Mouse (Mus musculus) Patski (cell line): ENCODE measurements around the gene Timm23. TPM values are rescaled to one million over a fixed set of nuclear protein-coding genes. Genes with fewer than 3 reads are reported as not detected.

Source experiments
- ATAC-seq: fragments of 100-300 bp; one replicate; pipeline ENCODE4 v1.8.0; 2021
- CTCF ChIA-PET: fragments of 350-600 bp; sonication (Branson Sonifier 250); formaldehyde crosslinking; loops from one replicate; lab custom pipeline; 2022; ENCODE audit warnings: inconsistent platforms; lab: Charles Lee
- POLR2A ChIA-PET: fragments of 350-600 bp; sonication (Branson Sonifier 250); formaldehyde crosslinking; loops from one replicate; lab custom pipeline; 2022; ENCODE audit warnings: antibody characterized with exemption, inconsistent platforms; lab: Charles Lee
- DNase-seq: peaks from one replicate; pipeline ENCODE4 v3.0.0-alpha.2; 2011; ENCODE audit warnings: low read depth, low spot score
- H3K27me3 ChIP-seq: fragments of 371-371 bp; one replicate; pipeline ENCODE4 v1.5.1; 2021
- CTCF ChIP-seq: fragments of 100-300 bp; IDR thresholded peaks from one replicate; pipeline ENCODE4 v1.5.1; 2021
- in situ Hi-C: fragments of 300-500 bp; cut with MboI; formaldehyde crosslinking; loops from 3 replicates; pipeline ENCODE4 v1.11.1; 2018; ENCODE audit warnings: low pct_unique_long_range_greater_than_20kb, mixed read lengths
- polyA plus RNA-seq: library from polyadenylated mRNA; unstranded; gene quantifications from one replicate; pipeline ENCODE4 v1.2.3, GENCODE M21; 2021

Timm23 gene
- polyA plus RNA-seq, 1 experiment from 2014 or later, result 151 TPM

DNA sequence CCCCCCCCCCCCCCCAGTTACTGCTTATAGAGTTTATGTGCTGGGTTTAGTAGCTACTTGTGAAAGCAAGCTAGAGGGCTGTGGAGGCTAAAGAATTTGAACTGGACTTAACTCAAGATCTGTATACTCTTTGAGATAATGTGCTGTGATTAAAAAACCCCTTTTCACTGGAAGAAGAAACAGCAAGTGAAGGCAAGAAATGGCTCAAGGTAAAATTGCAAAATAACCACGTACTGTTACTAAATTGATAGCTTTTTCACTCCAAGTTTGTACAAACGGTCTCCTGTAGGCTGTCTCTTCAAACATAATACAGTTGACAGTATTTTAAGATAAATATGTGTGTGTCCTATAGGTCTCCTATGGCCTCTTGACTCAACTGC is 35.6 kb downstream of the Timm23 start:
- no peaks in the 10 kb centered on the region for H3K27me3 ChIP-seq
- POLR2A ChIA-PET, result interaction anchor here (0.7 kb wide), 1 partner anchor 29 kb away, joined by 3 read pairs; no protein-coding TSS in a partner anchor
- DNase-seq (no peak), ATAC-seq (no peak)
- CTCF ChIA-PET, result interaction anchor here (1.0 to 2.2 kb wide), 5 partner anchors 13 to 33 kb away, joined by 4 to 9 read pairs (median 4); no protein-coding TSS in a partner anchor
- peak; percentile 28 for TF ChIP-seq CTCF
- in situ Hi-C loops, result no loop called here

DNA sequence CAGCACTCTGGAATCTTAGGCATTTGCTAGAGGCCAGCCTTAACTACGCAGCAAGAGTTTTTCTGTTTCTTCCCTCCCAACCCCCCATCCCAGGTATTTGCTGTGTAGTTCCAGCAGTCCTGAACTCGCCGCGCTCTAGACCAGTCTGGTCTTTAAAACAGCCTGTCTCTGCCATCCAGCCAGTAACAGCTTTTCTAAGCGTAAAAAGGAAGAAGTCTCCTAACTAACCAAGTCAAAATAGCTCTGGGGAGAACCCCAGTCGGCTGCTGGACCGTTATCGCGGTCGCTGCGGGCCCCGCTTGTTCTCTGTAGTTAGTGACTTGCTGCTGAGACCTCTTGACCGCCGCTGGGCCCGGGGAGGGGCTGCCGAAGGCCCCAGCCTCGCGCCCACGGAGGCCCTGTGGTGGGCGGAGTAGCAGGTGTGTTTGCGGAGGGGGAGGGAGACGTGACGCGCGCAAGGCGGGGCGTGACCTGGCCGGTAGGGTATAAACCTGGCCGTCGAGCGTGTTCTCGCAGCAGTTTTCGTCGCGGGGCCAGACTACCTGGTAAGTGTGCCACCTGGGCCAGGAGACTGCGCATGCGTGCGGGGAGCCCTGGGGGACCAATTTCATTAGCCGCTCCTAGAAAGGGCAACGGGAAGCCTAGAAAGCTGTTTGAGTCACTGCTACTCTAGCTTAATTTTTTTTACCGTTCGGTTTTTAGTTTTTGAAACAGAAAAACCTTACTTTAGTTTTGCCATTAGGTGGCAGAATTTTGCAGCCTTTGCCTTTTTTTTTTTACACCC is 36.2 kb downstream of the Timm23 start:
- ChIA-PET POLR2A (interaction anchor here (0.7 kb wide), 1 partner anchor 29 kb away, joined by 3 read pairs; no protein-coding TSS in a partner anchor), CTCF (interaction anchor here (0.6 to 2.2 kb wide), 6 partner anchors 14 to 421 kb away, joined by 3 to 9 read pairs (median 4); no protein-coding TSS in a partner anchor)
- ATAC-seq, result peak; percentile 84
- TF ChIP-seq CTCF, result no peak
- no peaks in the 10 kb centered on the region for H3K27me3 ChIP-seq
- peak; percentile 38 for DNase-seq
- in situ Hi-C loops, result no loop called here

DNA sequence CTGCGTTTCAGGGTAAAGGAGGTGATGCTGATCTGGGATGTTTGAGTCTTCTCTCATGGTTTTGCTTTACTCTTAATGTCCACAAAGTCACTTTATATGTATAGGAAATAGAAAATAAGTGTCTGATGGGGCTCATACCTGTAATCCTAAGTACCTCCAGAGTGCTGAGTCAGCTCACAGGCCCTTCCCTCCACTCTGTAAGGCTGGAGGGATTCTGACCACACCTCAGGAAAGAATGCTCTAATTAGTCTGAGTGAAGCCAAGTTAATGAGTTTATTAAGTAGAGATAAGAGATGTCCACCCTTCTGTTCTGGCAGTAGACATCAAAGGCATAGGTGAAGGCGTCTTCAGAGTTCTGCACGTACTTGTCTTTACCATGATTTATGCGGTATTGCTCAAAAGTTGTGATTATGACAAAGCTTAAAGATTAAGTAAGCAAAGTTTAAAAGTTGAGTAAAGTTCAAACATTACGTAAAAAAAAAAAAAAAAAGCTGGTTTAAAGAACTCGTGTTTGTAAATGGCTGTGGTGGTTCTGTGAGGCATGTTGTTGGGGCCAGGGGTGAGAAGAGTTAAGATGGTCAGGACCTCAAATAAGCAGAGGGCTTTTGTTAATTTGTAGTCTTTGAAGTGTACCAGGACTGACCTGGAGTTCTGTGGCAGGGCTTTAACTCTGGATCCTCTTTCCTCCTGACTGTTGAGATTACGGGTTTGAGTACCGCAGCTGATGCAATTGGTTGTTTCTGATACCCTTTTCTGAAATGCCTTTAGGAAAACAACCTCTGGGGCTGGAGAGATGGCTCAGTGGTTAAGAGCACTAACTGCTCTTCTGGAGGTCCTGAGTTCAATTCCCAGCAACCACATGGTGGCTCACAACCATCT is 37.3 kb downstream of the Timm23 start:
- DNase-seq, result no peak
- H3K27me3 ChIP-seq, result no peaks in the 10 kb centered on the region
- in situ Hi-C loops, result no loop called here
- ATAC-seq, result no peak
- ChIA-PET POLR2A (interaction anchor here (0.6 to 1.3 kb wide), 2 partner anchors 29 to 70 kb away, joined by 4 read pairs; no protein-coding TSS in a partner anchor), CTCF (interaction anchor here (0.8 to 2.2 kb wide), 3 partner anchors 27 to 30 kb away, joined by 3 to 9 read pairs (median 4); no protein-coding TSS in a partner anchor)
- TF ChIP-seq CTCF, result no peak

DNA sequence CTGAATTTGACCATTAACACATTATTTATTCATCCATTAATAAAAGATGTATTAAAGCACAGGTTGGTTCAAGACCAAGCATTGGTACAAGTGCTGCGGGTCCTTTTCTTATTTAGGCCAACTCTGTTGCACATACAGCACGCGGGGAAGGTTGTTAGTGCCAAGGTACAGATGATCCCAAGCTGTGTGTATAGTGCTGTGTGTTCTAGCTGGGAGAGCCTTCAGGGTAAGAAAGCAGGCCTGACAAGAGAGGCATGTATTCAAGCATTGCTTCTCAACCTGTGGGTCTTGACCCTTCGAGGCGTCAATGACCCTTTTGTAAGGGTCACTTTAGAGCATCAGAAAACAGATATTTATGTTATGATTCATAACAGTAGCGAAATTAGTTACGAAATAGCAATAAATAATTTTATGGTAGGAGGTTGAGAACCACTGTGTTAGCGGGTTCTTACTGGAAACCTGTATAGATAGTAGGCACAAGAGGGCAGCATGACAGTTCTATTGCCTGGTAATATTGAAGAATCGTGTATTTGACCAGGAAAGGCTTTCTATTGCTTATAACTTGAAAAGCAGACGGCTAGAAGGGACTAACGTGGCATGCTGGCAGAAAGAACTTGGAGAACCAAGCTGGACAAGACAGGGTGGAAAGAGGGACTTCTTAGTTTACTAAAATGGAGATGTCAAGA is 38.4 kb downstream of the Timm23 start:
- CTCF ChIA-PET, result interaction anchor here (1.2 to 2.1 kb wide), 2 partner anchors 29 to 30 kb away, joined by 3 to 7 read pairs; no protein-coding TSS in a partner anchor
- POLR2A ChIA-PET, result interaction anchor here (1.3 kb wide), 1 partner anchor 30 kb away, joined by 4 read pairs; no protein-coding TSS in a partner anchor
- ATAC-seq (no peak), DNase-seq (no peak)
- no peaks in the 10 kb centered on the region for H3K27me3 ChIP-seq
- in situ Hi-C loops, result no loop called here
- no peak for TF ChIP-seq CTCF

DNA sequence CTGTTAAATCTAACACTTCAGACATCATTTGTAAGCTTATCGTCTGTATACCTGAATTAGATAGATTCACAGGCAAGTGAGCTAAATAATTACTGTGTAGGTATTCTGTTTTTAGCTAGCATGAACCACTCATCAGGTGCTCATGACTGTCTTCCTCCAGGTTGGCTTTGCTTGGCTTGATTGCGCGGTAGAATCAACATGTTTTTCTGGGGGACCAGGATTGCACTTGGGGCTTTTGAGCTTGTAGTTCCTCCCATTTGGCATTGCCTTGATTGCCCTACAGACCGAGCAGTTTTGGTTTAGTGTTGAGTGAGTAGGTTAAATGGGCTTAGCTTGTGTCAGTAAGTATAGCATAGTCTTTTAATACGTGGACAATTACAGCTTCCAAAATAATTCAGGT is 39.5 kb downstream of the Timm23 start:
- DNase-seq (no peak), ATAC-seq (no peak)
- no peaks in the 10 kb centered on the region for H3K27me3 ChIP-seq
- in situ Hi-C loops, result no loop called here
- POLR2A ChIA-PET, result no interaction called here
- CTCF ChIA-PET, result interaction anchor here (2.1 kb wide), 1 partner anchor 30 kb away, joined by 7 read pairs; no protein-coding TSS in a partner anchor
- TF ChIP-seq CTCF, result no peak

DNA sequence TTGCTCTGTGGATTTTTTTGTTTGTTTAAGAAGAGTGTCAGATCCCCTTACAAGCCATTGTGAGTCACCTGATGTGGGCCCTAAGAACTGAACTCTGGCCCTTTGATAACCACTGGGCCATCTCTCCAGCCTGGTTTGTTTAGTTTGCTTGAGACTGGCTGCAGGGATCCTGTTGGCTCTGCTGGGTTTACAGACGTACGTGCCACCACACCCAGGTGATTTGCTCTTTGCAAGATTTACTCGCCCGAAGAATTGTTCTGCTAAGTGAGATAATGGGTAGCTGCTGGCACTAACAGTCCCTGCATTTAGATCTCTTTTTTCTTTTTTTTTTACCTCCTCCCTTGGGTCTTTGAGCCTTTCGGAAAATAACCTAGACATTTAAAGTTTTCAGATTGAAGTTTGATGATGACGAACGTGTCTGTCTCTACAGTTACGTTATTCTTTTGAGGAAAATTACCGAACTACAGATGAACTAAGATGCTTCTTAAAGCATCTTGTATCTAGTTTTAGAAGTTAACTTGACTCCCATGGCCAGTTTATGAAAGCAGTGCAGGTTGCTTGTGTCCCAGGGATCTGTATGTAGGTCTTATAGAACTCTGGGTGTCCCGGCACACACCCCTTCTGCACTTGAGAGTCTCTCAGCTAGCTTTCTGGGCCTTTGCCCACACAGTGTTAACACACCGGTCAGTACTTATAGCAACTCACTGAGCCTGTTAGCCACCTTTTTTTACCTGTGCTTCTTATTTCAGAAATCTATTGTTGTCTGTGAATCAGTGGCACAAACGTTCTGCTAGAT is 40.4 kb downstream of the Timm23 start:
- DNase-seq (no peak), ATAC-seq (no peak)
- ChIA-PET POLR2A (no interaction called here), CTCF (interaction anchor here (2.1 kb wide), 1 partner anchor 31 kb away, joined by 7 read pairs; no protein-coding TSS in a partner anchor)
- TF ChIP-seq CTCF, result no peak
- H3K27me3 ChIP-seq, result no peaks in the 10 kb centered on the region
- in situ Hi-C loops, result no loop called here

DNA sequence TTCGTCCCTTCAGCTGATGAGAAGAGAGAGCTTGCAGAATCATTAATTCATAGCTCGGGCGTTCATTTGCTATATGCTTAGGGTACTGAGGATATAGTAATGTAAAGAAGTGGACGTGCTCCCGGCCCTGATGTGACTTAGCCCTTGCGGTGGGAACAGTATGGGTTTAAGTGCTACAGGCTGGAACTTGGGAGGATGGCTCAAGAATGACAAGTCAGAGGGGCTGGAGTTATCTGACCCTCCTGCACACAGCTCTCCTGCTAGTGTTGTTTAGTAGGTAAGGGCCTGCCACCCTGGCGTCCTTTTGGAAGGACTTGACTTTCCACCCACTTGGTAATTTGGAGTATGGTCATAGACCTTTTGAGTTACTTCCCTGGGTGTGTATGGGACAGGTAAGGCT is 41.1 kb downstream of the Timm23 start:
- DNase-seq (no peak), ATAC-seq (no peak)
- in situ Hi-C loops, result no loop called here
- no peaks in the 10 kb centered on the region for H3K27me3 ChIP-seq
- ChIA-PET POLR2A (no interaction called here), CTCF (interaction anchor here (1.4 to 1.7 kb wide), 2 partner anchors 8 to 21 kb away, joined by 3 to 6 read pairs; no protein-coding TSS in a partner anchor)
- no peak for TF ChIP-seq CTCF

DNA sequence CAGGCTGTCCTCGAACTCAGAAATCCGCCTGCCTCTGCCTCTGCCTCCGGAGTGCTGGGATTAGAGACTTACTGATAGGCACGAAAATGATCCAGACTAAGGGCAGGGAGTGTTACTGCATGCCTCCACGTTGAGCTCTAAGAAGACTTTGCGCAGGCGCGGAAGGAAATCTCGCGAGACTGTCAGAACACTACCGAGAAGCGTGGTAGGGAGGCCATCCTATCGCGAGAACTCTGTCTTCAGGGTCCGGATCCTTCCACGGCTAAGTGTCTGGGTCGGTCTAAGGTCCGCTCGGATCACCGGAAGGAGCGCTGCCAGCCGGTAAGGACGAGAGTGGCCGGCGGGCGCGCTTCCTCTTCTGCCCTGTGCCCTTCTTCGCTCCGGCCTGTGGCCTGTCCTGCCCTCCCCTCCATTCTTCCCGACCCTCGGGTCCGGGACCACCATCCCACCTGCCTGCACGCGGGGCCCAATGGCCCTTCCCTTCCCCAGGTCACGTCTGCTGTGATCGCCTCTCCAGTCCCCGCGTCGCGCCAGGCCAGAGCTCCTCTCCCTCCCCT is 41.9 kb downstream of the Timm23 start, which contains the start of gene Ncoa4:
Ncoa4 (plus strand) TSS at position 176 of the 557 bp plus-strand sequence.
- in situ Hi-C loops, result no loop called here
- peak; percentile 92 for ATAC-seq
- ChIA-PET CTCF (interaction anchor here (1.4 to 1.7 kb wide), 2 partner anchors 9 to 22 kb away, joined by 3 to 6 read pairs; no protein-coding TSS in a partner anchor), POLR2A (no interaction called here)
- TF ChIP-seq CTCF, result no peak
- DNase-seq, result peak; percentile 93
- no peaks in the 10 kb centered on the region for H3K27me3 ChIP-seq
